Mouse (Mus musculus): ENCODE data around the gene Ppp4r3a.
"Not testable (repeated sequence)": the region's sequence is repeated elsewhere in the genome, so short reads cannot be mapped to it uniquely, and the experiment has no call there.

Ppp4r3a gene

DNA sequence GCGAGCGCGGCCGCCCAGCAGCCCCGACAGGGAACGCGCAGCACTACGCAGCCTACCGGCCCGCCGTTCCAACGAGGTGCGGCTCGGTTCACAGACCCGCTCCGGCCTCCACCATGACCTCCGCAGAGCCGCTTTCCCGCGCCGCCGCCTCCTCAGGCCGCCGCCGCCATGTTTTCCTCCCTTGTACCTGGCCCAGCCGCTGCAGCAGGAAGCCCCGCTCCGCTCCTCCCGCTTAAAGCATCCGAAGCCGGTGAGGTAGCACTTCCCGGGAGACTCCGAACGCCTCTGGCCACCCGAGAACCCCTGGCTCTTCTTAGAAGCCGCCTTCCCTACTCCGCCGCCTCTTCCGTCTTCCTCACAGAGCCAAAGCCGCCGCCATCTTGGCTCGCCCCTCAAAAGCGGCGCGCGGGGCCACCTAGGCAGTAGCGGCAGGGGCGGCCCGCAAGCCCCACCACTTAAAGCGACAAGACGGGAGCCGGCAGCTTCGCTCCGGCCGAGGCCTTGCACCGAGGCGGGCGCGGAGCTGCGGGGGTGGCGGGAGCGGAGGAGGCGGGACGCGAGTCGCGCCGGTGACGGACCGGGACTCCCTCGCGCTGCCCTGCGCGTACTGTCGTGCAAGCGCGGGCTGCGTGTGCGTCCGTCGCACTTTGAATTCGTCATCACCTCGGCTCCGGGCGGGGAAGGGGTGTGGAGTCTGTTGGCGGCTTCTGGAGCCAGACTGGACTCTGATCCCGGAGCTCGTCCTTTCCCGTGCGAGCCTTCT, at the start of gene Ppp4r3a:
Gene Ppp4r3a (minus strand): TSS at position 627 of the 763 bp plus-strand sequence.
- peak; percentile 91 to 93 for DNase-seq (ENCODE audit: low spot score in 2 of 2)

DNA sequence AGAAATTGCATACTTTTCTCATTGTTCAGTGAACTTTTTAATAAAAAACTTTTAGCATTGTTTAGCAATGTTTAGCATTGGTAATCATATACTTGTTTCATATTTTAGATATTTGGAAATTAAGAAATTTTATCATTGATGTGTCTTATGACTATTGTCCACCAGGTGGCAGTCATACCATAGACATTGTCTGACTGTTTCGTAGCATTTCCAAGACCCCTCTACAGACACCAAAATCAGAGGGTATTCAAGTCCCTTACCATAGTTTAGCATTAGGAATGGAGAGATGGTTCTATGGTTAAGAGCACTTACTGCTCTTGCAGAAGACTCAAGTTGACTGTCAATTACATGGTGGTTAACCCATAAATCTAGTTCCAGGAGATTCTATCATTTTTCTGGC, 39.5 kb upstream of the Ppp4r3a start:
- DNase-seq (ENCODE audit: low spot score in 2 of 2), result no peak

DNA sequence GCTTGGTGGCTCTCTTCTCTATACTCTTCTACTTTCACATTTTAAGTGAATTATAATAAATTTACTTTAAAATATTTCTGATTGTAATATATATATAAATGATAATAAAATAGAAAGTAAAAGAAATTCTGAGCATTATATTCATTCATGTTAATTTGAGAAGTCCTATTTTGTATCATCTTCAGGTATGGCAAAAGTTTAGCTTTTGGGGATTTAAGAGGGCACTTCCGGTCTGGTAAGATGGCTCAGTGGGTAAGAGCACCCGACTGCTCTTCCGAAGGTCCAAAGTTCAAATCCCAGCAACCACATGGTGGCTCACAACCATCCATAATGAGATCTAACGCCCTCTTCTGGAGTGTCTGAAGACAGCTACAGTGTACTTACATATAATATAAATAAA, 38.6 kb upstream of the Ppp4r3a start:
- not testable (repeated sequence) for DNase-seq (ENCODE audit: low spot score in 2 of 2)

DNA sequence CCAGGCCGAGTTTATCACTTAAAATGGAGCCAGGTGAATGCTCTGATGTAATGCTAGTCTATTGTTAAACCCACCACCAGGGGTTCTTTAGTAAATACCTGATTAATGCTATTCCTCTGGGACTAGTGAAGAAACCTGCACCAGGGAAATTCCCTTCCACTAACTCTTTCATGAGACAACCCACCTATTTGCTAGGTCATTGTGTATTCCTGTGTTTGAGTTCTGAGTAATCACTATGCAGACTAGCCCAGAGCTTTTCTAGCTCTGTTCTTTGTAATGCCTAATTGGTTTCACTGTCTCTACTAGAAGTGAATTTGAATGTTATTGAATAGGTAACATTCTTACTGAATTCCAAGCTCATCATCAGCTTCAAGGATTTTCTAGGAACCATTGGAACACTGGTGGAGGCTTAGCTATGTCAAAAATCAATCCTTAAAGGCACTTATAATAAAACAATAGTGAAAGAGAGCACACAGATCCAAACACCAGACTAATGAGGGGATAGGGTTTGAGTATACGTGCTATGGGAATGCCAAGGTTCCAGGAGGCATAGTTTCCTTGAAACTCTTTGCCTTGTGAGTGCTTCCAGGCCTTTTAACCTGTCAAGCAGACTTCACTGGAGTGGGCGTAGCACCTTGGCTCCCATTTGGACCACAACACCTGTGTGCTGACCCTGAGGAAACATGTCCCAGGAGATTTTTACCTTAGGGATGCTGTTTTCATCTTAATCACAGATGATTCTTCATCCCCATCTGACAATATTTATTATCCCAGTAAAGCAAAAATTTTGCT, 26.5 kb upstream of the Ppp4r3a start:
- DNase-seq (ENCODE audit: low spot score in 2 of 2), result not testable (repeated sequence)

DNA sequence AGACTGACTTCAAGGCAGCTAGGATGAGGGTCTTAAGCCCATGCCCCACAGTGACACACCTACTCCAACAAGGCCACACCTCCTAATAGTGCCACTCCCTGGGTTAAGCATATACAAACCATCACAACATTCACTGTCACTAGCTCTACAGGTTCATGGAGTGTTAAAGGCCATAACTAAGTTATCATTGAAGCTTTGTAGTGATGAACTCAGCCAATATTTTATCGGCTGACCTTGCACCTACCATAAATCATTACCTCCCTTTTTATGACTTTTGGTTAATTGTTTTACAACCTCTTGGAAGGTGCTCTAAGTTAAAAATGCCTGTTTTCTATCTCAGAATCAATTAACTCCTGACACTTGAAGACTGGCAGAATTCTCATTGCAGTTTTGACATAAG, 24.2 kb upstream of the Ppp4r3a start:
- no peak for DNase-seq (ENCODE audit: low spot score in 2 of 2)

DNA sequence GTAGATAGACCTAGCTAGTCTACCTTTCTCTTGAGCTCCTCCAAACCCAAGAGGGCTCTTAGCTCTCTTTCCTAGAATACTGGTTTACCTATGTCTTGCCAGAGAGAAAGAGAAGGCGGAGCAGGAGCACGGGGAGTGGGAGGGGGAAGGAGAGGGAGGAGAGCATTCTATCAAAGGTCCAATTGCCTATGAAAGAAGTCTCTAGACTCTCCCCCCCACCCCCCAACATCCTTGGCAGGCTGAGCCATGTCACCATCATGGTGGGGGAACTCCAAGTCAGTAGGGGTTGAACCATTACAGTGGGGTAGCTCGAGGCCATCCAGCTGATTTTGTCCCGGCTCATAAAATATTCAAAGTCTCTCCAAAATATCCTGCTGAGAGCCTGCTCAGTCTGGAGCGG, 22.1 kb upstream of the Ppp4r3a start:
- no peak for DNase-seq (ENCODE audit: low spot score in 2 of 2)

DNA sequence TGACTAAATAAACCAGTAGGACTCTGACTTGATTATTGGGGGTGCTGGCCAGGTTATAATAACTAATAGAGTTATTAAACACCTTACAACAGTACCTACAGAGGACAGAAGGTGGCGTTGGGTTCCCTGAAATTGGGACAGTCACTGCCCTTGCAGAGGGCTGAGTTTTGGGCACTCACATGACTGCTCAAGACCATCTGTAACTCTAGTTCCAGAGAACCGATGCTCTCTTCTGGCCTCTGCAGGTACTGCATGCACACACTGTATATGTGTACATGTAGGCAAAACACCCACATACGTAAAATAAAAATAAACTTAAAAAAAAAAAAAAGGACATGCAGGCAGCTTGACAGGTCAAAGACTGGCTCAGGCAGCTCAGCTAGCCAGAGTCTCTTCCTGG, 19.1 kb upstream of the Ppp4r3a start:
- DNase-seq (ENCODE audit: low spot score in 2 of 2), result peak; percentile 6 to 30

DNA sequence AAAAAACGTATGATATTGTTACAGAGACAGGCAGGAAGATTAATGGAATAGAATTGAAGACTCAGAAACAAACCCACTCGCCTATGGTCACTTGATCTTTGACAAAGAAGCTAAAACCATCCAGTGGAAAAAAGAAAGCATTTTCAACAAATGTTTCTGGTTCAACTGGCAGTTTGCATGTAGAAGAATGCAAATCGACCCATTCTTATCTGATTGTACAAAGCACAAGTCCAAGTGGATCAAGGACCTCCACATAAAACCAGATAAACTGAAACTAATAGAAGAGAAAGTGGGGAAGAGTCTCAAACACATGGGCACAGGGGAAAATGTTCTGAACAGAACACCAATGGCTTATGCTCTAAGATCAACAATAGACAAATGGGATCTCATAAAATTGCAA, 10.2 kb upstream of the Ppp4r3a start:
- DNase-seq (ENCODE audit: low spot score in 2 of 2), result not testable (repeated sequence)

DNA sequence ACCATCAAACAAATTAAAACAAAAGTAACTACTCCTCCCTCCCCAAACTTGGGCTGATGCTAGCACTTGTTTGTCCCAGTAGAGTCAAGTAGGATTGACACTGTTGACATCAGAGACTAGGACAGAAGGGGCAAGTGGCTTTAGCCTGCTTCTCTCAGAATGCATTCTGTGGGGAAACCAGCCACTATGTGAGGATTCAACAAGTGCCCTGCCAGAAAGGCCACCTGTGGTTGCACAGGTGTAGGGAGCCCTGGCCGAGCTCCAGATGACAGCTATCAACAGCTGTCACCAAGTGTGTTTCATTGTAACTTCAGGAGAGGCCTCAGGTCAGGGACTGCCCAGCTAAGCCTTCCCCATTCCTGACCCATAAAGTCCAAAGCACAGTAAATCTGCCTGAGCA, 6.5 kb upstream of the Ppp4r3a start:
- DNase-seq (ENCODE audit: low spot score in 2 of 2), result no peak

DNA sequence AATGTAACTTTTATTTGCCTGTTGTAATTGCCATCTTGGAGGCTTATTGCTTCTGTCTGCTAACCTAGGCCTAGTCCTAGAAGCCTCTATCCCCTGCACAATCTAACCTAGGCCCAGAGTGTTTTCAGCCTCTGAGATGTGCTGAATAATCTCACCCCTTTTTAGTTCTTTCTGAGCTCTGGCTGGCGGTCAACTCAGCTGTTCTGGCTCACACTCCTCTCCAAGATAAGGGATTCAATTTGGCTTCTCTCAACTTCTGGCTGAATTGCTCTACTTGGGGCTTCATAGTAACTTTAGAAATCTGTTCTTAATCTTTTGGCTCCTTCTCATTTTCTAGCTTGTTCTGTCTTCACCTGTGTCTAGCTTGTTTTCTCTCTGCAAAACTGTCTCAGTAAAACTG, 3.9 kb upstream of the Ppp4r3a start:
- DNase-seq (ENCODE audit: low spot score in 2 of 2), result no peak

DNA sequence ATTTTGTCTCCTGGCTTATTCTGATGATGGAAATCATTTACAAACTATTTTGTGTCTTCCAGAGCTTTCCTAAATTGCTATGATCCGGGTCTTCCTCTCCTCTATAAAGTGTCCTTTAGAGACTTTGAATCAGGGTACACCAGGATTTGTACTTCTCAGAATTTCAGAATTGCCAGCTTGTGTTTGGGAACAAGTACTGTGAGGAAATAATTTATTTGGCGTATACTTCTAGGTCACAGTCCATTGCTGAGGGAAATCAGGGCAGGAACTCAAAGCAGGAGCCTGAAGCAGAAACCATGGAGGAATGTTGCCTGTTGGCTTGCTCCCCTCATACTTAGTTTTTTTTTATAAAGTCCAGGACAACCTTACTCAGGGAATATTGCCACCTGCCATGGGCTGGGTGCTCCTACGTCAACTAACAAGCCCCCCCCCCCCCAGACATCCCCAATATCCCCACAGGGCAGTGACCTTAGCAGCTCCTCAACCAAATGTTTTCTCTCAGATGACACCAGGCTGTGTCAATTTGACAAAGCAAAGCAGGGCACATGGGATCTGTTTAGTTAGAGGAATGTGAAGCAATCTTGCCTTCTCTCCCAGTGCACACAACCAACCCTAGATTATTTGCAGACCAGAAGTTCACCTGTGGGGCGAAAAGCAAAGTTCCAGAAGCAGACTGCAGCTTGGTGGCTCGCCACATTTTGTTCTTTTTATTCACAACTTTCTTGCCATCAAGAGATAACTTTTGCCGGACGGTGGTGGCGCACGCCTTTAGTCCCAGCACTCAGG, 1.6 kb upstream of the Ppp4r3a start:
- no peak for DNase-seq (ENCODE audit: low spot score in 2 of 2)

DNA sequence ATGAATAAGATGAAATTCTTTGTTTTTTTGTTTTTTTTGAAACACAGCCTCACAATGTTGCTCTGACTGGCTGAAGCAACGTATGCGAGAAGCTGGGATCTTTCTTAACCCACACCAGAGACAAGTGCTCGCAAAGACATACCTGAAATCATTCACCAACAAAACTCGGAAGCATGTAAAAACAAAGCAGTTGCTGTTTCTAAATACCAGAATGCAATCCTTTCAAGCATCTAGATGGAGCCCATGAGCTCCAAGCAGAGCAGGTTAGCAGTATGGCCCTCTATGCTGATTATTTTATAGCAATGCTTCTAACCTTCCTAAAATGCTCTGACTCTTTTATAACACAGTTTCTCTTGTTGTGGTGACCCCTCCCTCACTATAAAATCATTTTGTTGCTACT, 735 bp upstream of the Ppp4r3a start:
- DNase-seq (ENCODE audit: low spot score in 2 of 2), result no peak

DNA sequence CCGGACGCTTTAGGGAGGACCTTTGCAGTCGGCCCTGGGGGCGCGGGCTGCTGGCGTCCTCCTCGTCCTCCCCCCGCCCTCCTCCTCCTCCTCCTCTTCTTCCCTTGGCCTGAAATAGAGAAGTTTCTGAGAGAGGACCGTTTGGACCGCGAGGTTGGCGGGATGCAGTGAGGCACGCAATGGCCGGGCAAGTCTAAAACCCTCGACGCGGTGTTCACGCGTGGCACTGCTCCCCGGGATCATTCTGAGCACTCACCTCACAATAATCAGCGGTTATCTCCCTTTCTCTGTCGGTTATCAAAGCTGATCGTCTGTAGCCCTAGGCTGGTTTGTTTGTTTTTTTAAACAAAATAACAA, 315 bp upstream of the Ppp4r3a start:
- DNase-seq (ENCODE audit: low spot score in 2 of 2), result no peak

DNA sequence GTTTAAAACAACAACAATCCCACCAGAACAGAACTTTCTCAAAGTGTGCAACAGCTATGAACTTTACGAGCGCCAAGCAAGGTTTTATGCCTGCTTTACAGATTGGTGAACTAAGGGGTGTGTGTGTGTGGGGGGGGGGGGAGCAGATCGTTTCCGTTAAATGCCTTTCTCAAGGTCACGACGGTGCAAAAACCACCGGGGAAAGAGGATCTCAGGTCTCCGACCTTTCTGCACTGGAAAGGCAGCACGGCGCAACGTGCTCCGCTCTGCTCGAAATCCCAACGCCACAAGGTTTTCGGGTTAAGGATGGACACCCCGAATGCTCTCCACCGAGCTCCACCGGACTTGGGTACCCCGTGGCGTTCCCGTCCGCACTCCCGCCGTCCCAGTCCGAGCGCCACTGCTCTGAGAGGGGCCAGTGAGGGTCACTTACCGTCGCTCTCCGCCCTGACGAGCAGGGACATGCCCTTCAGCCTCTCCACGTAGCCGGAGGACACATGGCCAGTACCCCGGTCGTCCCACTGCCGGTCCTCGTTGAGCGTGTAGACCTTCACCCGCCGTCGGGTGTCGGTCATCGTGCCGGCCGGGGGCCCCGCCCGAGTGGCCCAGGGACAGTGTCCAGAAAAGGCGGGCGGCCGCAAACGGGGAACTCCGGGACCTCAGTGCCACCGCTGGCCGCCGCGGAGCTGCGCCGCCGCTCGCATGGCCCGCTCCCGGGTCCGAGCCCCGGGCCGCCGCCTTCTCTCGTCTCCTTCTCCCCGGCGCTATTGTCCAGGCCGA, 1.0 kb downstream of the Ppp4r3a start:
- peak; percentile 11 to 21 for DNase-seq (ENCODE audit: low spot score in 2 of 2)

DNA sequence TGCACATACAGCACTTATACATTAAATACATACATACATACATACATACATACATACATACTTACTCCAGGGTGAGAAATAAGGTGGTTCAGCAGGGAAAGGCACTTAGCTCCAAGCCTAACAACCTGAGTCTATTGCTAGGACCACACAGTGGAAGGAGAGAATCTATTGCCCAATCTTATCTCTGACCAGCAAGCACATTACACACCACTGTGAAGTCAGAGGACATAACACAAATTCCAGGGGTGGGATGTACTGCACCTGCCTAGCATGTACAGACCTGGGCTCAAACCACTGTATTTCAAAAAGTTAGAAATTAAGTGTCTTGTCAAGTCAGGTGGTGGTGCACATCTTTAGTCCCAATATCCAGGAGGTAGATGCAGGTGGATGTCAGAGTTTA, 5.5 kb downstream of the Ppp4r3a start:
- DNase-seq (ENCODE audit: low spot score in 2 of 2), result no peak

DNA sequence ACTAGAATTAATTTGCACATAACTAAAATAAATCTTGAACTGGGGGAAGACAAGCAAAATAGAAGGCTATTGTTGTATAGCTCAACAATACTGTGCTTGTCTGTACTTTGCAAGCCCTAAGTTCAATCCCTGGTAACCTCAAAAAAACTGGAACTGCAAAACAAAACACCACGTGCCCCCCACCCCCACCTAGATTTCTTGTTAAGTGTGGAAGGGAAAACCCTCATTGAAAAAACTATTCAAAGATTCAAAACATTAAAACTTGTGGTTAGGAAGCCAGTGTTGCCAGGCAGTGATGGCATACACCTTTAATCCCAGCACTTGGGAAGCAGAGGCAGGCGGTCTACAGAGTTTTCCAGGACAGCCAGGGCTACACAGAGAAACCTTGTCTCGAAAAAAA, 8.1 kb downstream of the Ppp4r3a start:
- no peak for DNase-seq (ENCODE audit: low spot score in 2 of 2)

DNA sequence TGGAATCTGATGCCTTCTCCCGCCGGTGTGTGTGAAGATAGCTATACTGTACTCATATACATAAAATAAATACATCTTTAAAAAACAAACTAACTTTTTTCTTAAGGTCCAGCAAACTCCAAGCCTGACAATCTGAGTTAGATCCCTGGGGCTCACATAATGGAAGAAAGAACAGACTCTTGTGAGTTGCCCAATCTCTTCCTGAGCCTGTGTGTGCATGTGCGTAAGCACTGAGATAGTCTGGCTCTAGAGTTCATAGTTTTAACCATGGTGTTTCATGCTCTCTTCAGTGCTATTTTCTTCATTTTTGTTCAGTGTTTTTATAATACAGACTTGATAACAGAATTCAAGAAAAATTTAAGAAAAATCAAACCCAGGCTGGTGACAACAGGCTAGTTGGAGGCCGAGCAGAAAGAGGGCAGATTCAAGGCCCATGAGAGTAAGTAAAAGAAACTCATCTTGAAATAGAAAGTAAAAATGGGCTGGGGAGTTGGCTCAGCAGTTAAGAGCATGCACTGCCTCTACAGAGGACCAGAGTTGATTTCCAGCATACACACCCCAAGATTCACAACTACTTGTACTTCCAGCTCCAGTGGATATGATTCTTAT, 8.6 kb downstream of the Ppp4r3a start:
- DNase-seq (ENCODE audit: low spot score in 2 of 2), result no peak

DNA sequence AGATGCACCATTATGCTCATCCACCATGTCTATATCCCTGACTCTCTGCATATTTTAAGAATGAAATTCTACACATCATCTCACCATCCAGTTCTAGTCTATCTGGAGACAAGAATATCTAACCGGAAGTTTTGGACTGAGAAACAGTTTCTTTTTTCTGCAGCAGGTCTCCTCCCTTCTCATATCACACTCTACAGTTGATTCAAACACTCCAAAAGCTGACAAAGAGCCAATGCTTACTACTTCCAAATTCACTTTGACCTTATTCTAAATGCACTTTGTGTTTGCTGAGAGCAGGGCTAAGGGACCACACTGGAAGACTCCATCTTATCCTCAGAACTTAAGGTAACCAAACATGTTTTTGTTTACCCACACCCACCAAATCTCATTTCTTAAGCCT, 13.7 kb downstream of the Ppp4r3a start:
- no peak for DNase-seq (ENCODE audit: low spot score in 2 of 2)

DNA sequence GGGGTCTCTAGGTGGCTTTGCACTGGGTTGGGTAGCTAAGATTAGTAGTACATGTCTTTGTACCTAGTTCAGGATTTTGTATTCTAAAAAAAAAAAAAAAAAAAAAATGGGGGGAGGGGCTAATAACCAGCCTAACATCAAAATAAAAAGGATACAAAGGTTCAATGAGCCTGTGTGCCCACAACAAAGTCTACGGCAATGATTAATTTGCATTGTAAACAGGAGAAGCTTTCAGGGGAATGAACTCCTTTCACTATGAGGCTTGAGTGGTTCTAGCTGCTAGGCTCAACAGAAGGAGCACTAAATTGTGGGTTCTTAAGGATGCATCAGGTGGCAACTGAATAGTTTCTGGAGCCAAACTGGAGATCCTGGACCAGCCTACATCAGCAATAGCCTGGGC, 17.2 kb downstream of the Ppp4r3a start:
- DNase-seq (ENCODE audit: low spot score in 2 of 2), result no peak

DNA sequence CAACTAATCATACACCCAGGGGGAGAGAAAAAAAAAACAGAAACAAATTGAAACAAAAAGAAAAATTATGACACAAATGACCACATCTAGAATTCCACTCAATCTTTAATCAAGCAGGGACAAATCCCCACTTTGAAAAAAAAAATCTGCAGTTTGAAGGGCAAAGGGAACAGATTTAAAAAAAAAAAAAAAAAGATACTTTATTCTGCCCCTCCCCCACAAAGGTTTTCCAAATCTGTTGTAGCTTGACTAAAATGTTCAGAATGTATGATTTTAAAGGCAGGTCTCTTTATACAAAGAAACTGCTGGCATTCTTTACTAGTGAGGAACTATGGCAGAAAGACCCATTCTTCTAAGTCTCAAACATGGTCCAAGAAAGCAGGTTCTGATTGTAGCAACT, 43.5 kb downstream of the Ppp4r3a start:
- no peak for DNase-seq (ENCODE audit: low spot score in 2 of 2)

All from spleen, postnatal 36 days (tissue).